Mouse (Mus musculus) ovary, postnatal 14 days (tissue): ENCODE results near the gene Rnf39.
"Not testable (repeated sequence)": the region's sequence is repeated elsewhere in the genome, so short reads cannot be mapped to it uniquely, and the experiment has no call there.

ENCODE experiments used
- DNase-seq: peaks from one replicate; pipeline ENCODE4 v3.0.0; 2022; ENCODE audit warnings: low spot score

The Rnf39 gene

GRCm38 (mm10) chr17:36982253-36983155, 39.8 kb downstream of the Rnf39 start:
- DNase-seq: no peak

DNA sequence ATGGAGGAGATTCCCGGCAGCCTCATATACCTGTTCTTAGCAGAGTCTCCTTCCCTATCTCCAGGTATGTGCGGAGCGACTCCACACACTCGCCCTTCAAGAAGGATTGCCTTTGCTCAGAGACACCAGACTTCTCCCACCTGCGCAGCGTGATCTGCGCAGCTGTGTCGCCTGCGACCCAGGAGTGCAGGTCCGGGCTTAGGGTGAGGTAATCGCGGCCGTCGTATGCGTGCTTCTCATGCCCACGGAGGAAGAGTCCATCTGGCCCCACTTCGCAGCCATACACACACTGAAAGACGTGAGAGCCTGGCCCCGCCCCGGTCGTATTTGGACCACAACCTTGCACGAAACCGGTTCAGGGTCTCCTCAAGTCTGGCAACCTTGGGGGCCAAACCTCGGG, 45.8 kb downstream of the Rnf39 start:
- DNase-seq: no peak

DNA sequence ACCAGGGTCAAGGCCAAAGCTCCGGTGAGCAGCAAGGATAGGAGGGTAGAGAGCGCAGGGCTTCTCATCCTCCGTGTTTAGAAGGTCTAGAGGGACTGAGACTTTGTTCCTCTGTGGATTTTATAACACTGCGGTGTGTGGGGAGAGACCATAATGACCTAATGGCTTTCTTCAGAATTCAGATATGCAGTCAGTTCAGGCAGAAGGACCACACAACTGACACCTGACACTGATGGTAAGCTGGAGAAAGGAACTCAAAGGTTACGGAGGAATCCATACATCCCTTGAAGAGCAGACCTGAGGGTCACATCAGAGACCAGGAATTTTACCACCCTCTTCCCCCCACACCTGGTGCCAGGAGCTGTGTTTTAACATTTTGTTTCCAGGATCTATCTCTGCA, 46.7 kb downstream of the Rnf39 start, which contains the start of gene H2-M5:
H2-M5 (minus strand) TSS at position 101 of the 400 bp plus-strand sequence.
- DNase-seq: no peak

- DNase-seq: not testable (repeated sequence)
These were observed 47.9 kb downstream of the Rnf39 start for GRCm38 (mm10) chr17:36990630-36991029.

GRCm38 (mm10) chr17:36992336-36993104, 49.8 kb downstream of the Rnf39 start:
- no peak for DNase-seq

GRCm38 (mm10) chr17:36993770-36994325, 51.1 kb downstream of the Rnf39 start:
- DNase-seq: no peak

- DNase-seq: no peak
These were observed 51.8 kb downstream of the Rnf39 start for GRCm38 (mm10) chr17:36994528-36994927.

- no peak for DNase-seq
These were observed 52.7 kb downstream of the Rnf39 start for GRCm38 (mm10) chr17:36995448-36995847.

GRCm38 (mm10) chr17:36997033-36997735, 54.5 kb downstream of the Rnf39 start:
- peak; percentile 75 for DNase-seq
